Mouse (Mus musculus): ENCODE data around the gene Ttc39d. TPM values are rescaled to one million over a fixed set of nuclear protein-coding genes. Genes with fewer than 3 reads are reported as not detected.
A peak's percentile ranks its signal among the peaks of the same experiment; 100 is the strongest.

Ttc39d gene
- polyA plus RNA-seq, 1 experiment from 2014 or later = not detected

- no peak for ATAC-seq (replicated peaks; ENCODE audit: low FRiP score, low read depth)
- Histone ChIP-seq H3K9ac (ENCODE audit: low read depth, low read length) (no peak overlapping the region), H3K9me3 (replicated peaks; ENCODE audit: low read length) (no peaks in the 10 kb centered on the region), H3K4me2 (ENCODE audit: low read length) (no peak overlapping the region), H3K27ac (no peak overlapping the region), H3K4me3 (replicated peaks; ENCODE audit: low read depth, low read length) (no peak overlapping the region), H3K36me3 (ENCODE audit: insufficient read depth, low read length) (peaks cover 75% of the 10 kb centered on the region), H3K27me3 (ENCODE audit: insufficient read depth, low read length) (no peaks in the 10 kb centered on the region), H3K4me1 (replicated peaks; ENCODE audit: insufficient read depth, low read length) (no peaks in the 10 kb centered on the region)
- DNase-seq (ENCODE audit: low spot score) = no peak
- WGBS = 57% methylated on average over 13 of the region's 13 CpGs
- no peak for TF ChIP-seq CTCF (IDR thresholded peaks at IDR 0.05; ENCODE audit: low read depth)
These were observed 35.9 kb downstream of the Ttc39d start for GRCm38 (mm10) chr17:80243116-80243515.

- Histone ChIP-seq H3K4me3 (replicated peaks; ENCODE audit: low read depth, low read length) (no peak overlapping the region), H3K36me3 (ENCODE audit: insufficient read depth, low read length) (peaks cover 71% of the 10 kb centered on the region), H3K27ac (no peak overlapping the region), H3K4me1 (replicated peaks; ENCODE audit: insufficient read depth, low read length) (no peaks in the 10 kb centered on the region), H3K4me2 (ENCODE audit: low read length) (no peak overlapping the region), H3K27me3 (ENCODE audit: insufficient read depth, low read length) (no peaks in the 10 kb centered on the region), H3K9ac (ENCODE audit: low read depth, low read length) (no peak overlapping the region), H3K9me3 (replicated peaks; ENCODE audit: low read length) (no peaks in the 10 kb centered on the region)
- TF ChIP-seq CTCF (IDR thresholded peaks at IDR 0.05; ENCODE audit: low read depth) = no peak
- 51% methylated on average over 13 of the region's 13 CpGs for WGBS
- ATAC-seq (replicated peaks; ENCODE audit: low FRiP score, low read depth) (0 out of 2 replicates have a peak, but pooled peaks have one; percentile 40), DNase-seq (ENCODE audit: low spot score) (peak; percentile 58)
These were observed 45.7 kb downstream of the Ttc39d start for GRCm38 (mm10) chr17:80252757-80253525.

GRCm38 (mm10) chr17:80254421-80254820 is 47.2 kb downstream of the Ttc39d start:
- peaks cover 71% of the 10 kb centered on the region for H3K36me3 ChIP-seq (ENCODE audit: insufficient read depth, low read length)

GRCm38 (mm10) chr17:80255208-80255607 is 47.9 kb downstream of the Ttc39d start:
- no peaks in the 10 kb centered on the region for H3K27me3 ChIP-seq (ENCODE audit: insufficient read depth, low read length)
- TF ChIP-seq CTCF (IDR thresholded peaks at IDR 0.05; ENCODE audit: low read depth) = no peak
- WGBS = 66% methylated on average over 13 of the region's 13 CpGs
- ATAC-seq (replicated peaks; ENCODE audit: low FRiP score, low read depth) (no peak), DNase-seq (ENCODE audit: low spot score) (peak; percentile 7)
- H3K4me3 ChIP-seq (replicated peaks; ENCODE audit: low read depth, low read length) = no peak overlapping the region
- no peaks in the 10 kb centered on the region for H3K4me1 ChIP-seq (replicated peaks; ENCODE audit: insufficient read depth, low read length)
- H3K27ac ChIP-seq = no peak overlapping the region
- H3K36me3 ChIP-seq (ENCODE audit: insufficient read depth, low read length) = peaks cover 71% of the 10 kb centered on the region
- no peak overlapping the region for H3K9ac ChIP-seq (ENCODE audit: low read depth, low read length)
- H3K4me2 ChIP-seq (ENCODE audit: low read length) = no peak overlapping the region
- H3K9me3 ChIP-seq (replicated peaks; ENCODE audit: low read length) = no peaks in the 10 kb centered on the region

More at GRCm38 (mm10) chr17:80254421-80254820, 47.2 kb downstream of the Ttc39d start:
- no peak for DNase-seq (ENCODE audit: low spot score)
- Histone ChIP-seq H3K27me3 (ENCODE audit: insufficient read depth, low read length) (no peaks in the 10 kb centered on the region), H3K9me3 (replicated peaks; ENCODE audit: low read length) (no peaks in the 10 kb centered on the region), H3K27ac (no peak overlapping the region), H3K4me2 (ENCODE audit: low read length) (no peak overlapping the region), H3K9ac (ENCODE audit: low read depth, low read length) (no peak overlapping the region), H3K4me1 (replicated peaks; ENCODE audit: insufficient read depth, low read length) (no peaks in the 10 kb centered on the region), H3K4me3 (replicated peaks; ENCODE audit: low read depth, low read length) (no peak overlapping the region)
- ATAC-seq (replicated peaks; ENCODE audit: low FRiP score, low read depth) = no peak
- no peak for TF ChIP-seq CTCF (IDR thresholded peaks at IDR 0.05; ENCODE audit: low read depth)
- WGBS = 96% methylated on average over 5 of the region's 5 CpGs

DNA sequence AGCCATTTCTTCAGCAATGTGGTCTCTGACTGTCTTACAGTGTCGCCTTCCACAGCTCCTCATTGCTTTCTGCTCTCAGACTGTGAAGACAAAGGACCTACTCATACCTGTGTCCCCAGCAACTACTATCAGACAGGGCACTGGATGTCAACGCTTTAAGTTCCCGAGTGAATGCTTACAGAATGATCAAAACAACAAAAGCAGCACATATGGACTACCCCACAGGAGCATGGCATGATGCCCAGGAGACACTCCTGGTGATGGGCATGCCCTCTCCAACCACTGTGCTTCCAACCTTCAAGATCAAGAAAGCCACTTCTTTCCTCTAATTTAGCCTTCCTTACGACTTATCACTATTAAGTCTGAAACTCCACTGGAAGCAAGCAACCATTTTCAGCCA is 59.8 kb downstream of the Ttc39d start:
- ATAC-seq (replicated peaks; ENCODE audit: low FRiP score, low read depth) = no peak
- H3K4me2 ChIP-seq (ENCODE audit: low read length) = no peak overlapping the region
- H3K27ac ChIP-seq = no peak overlapping the region
- no peaks in the 10 kb centered on the region for H3K9me3 ChIP-seq (replicated peaks; ENCODE audit: low read length)
- H3K4me3 ChIP-seq (replicated peaks; ENCODE audit: low read depth, low read length) = no peak overlapping the region
- no peaks in the 10 kb centered on the region for H3K27me3 ChIP-seq (ENCODE audit: insufficient read depth, low read length)
- no peak overlapping the region for H3K9ac ChIP-seq (ENCODE audit: low read depth, low read length)
- WGBS = 97% methylated on average over 4 of the region's 4 CpGs
- no peak for DNase-seq (ENCODE audit: low spot score)
- no peaks in the 10 kb centered on the region for H3K4me1 ChIP-seq (replicated peaks; ENCODE audit: insufficient read depth, low read length)
- TF ChIP-seq CTCF (IDR thresholded peaks at IDR 0.05; ENCODE audit: low read depth) = no peak
- H3K36me3 ChIP-seq (ENCODE audit: insufficient read depth, low read length) = peaks cover 50% of the 10 kb centered on the region

Other genes starting within 250 kb of the Ttc39d start
- 42.2 and 48.0 TPM in 2 replicates for gene Hnrnpll, start 145.1 kb upstream of the Ttc39d start, polyA plus RNA-seq (2015; fragmentation: Nextera tagmentation; extraction: Ambion mirVana)
- 25.4 and 29.7 TPM in 2 replicates for gene Galm, start 80.0 kb upstream of the Ttc39d start, polyA plus RNA-seq (2015; fragmentation: Nextera tagmentation; extraction: Ambion mirVana)
- gene Srsf7, start 153 bp upstream of the Ttc39d start, polyA plus RNA-seq (2015; fragmentation: Nextera tagmentation; extraction: Ambion mirVana) = 422 and 451 TPM in 2 replicates
- gene Gemin6, start 17.0 kb downstream of the Ttc39d start, polyA plus RNA-seq (2015; fragmentation: Nextera tagmentation; extraction: Ambion mirVana) = 29.7 and 32.1 TPM in 2 replicates
- gene Morn2, start 82.7 kb downstream of the Ttc39d start, polyA plus RNA-seq (2015; fragmentation: Nextera tagmentation; extraction: Ambion mirVana) = 38.8 and 41.6 TPM in 2 replicates
- gene Dhx57, start 83.0 kb downstream of the Ttc39d start, polyA plus RNA-seq (2015; fragmentation: Nextera tagmentation; extraction: Ambion mirVana) = 7.9 and 8.0 TPM in 2 replicates
- gene Arhgef33, start 99.9 kb downstream of the Ttc39d start, polyA plus RNA-seq (2015; fragmentation: Nextera tagmentation; extraction: Ambion mirVana) = 1.4 and 2.3 TPM in 2 replicates
- gene Gm10190, start 166.1 kb downstream of the Ttc39d start, polyA plus RNA-seq (2015; fragmentation: Nextera tagmentation; extraction: Ambion mirVana) = 2.6 and 2.8 TPM in 2 replicates

Data from kidney, postnatal 0 days (tissue).